Mouse (Mus musculus) gastrocnemius, postnatal 14 days (tissue): Measurements from ENCODE around the gene Zbtb40. TPM values are rescaled to one million over a fixed set of nuclear protein-coding genes. Genes with fewer than 3 reads are reported as not detected.

Source experiments
- DNase-seq: peaks from one replicate; pipeline ENCODE4 v3.0.0; 2021; ENCODE audit warnings: mixed read lengths
- intact Hi-C: fragments of 180-260 bp; cut with DNase I; formaldehyde crosslinking; loops from one replicate; pipeline ENCODE4 v1.15.1; 2025; ENCODE audit warnings: low total_unique reads
- long read RNA-seq, 2 experiments: library from polyadenylated mRNA; stranded (forward); transcript quantifications; one replicate each; pipeline ENCODE4 v2.0.0; 2021
- total RNA-seq, 2 experiments: library from RNA; stranded (reverse); gene quantifications; 2 replicates each; pipeline ENCODE4 v1.2.3; 2021

The Zbtb40 gene
- 1 to 10 TPM; 4.2 to 4.4 TPM for total RNA-seq
- long read RNA-seq, experiment 1, partial matches to known transcripts: 1 of 2 reads
- long read RNA-seq, experiment 1, other reads (novel, unspliced or antisense): 1 of 2 reads
- long read RNA-seq, experiment 2, partial matches to known transcripts: 0 of 2 reads
- long read RNA-seq, experiment 2, other reads (novel, unspliced or antisense): 2 of 2 reads

DNA sequence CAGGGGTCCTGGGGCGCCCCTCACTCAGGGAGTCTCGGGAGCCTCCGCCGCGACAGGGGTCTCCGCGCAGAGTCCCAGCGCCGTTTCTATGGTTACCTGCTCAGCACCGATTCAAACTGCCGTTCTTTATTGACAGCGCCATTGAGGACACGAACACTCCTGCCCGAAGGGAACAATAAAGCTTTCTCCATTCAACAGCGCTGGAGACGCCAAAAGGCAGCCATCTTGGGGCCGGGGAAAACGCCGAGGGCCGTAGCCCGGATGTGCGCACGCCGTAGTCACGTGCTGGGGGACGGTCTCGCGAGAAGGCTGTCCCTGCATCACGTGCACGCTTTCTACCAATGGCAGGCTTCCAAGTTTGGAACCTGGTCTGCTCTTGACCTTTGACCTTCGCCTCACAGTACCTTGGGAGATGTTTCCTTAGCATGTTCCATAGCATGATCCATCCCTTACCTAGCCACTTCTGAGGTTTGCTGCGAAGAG is at the start of gene Zbtb40:
Zbtb40 (minus strand) TSS at position 252 of the 483 bp plus-strand sequence.
- DNase-seq: peak; percentile 94
- intact Hi-C loops: no loop called here

DNA sequence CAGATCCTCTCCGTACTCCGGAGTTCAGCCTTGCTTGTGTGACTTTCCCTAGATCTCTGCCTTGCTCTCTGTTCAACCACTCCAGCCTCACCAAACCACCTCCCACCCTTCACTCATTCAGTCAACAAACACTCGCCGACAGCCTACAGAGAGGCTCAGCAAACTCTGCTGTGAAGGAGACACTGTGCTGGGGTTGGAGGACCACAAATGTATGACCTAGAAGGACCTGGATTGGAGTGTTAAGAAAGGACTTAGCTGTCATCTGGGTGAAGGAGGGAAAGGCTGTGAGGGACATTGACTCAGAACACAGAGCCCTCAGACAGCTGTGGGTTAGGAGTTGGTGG is 49.4 kb upstream of the Zbtb40 start:
- DNase-seq: no peak
- intact Hi-C loops: no loop called here

DNA sequence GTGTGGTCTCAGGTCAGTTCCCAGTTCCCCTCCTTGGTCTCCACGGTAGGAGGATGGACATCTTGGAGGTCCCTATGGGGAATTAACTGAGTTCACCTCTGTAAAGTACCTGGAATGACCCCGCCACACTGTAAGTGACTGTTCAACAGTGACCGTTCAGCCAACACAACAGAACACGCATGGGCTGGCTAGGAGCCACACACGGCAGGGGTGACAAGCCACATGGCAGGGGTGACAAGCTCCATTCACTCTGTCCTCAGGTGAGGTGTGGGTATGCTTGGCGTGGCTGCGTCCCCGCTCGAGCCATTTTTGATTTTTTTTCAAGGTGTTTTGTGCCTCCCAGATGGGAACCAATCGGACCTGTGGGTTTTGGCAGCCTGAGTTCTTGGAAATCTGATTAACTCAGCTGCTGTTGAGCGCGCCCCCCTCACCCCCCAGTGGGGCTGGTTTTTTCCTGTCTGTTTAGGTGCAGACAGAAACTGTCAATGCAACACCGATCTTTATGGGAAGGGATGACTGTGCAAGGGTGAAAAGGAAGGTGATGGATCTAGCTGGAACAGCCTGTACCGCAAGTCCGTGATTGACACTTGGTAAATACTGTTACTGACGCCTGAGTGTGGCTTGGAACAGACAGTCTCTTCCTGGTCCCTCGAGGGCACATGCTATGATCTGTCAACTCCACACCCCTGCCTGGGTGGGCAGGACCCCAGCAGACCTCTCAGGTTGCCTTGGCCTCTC is 48.8 kb upstream of the Zbtb40 start:
- intact Hi-C loops: no loop called here
- no peak for DNase-seq

DNA sequence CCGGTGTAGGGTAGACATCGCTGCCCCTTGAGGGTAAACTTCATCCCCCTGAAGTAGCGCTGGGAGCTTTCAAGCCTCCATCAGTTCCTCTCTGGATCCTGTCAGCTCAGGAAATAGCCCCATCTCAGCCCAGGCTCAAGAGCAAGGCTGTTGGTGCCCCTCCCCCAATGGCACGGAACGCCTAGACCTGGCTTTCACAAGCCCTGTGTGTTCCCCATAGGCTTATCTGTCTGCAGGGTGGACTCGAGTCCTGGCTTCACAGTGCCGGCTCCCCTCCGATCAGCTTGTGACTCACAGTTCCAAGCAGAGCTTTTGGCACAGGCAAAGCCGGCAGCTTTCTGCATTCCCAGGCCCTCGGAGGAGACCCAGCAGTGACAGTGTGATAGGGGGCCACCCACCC is 47.8 kb upstream of the Zbtb40 start:
- no peak for DNase-seq
- intact Hi-C loops: no loop called here

DNA sequence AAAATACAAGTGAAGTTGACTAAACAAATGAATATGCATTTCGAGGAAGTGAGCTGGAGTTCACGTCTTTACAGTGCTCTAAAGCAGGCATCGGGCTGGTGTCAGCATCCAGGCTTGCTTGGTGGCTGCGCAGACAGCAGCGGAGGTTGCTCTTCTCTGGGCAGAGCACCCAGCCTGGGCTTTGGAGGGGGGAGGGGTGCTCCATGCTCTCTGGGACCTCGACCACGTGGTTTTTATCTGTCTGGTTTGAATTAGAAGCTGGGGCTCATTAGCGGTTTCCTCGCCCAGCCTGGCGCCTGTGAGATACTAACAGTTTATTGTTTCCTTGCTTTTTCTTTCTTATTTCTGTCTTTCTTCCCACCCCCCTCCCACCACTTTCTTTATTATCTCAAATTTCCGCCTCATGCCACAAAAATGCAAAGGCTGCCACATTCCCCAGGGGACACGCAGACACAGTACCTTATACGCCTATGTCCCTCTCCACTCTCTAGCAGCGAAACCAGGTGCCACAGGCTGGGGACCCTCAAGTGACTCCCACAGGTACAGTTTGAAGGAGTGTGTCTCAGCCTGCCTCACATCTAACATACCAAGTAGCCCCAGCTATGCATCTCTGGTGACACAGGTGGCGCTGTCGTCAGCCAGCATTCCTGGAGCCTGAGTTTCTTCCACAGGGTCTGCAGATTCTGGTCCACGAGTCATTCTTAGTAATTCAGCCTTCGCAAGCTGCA is 36.6 kb upstream of the Zbtb40 start:
- DNase-seq: no peak
- intact Hi-C loops: no loop called here

DNA sequence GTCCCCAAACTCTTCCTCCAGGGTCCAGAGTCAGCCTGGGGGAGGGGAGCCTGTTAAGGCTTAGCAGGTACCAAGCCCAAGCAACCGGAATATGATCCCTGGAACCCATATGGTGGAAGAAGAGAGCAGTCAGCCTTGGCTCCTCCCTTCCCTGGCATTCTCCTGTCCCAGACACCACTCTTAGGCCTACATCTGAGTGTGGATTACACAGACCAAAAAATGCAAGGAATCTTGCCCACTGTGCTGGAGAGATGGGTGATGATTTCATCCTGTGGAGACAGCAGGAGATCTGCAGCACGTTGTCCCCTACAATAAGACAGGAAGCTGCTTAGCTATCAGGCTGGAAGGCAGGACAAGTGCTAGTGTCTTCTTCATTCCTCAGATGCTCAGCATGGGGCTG is 34.3 kb upstream of the Zbtb40 start:
- intact Hi-C loops: no loop called here
- DNase-seq: no peak

DNA sequence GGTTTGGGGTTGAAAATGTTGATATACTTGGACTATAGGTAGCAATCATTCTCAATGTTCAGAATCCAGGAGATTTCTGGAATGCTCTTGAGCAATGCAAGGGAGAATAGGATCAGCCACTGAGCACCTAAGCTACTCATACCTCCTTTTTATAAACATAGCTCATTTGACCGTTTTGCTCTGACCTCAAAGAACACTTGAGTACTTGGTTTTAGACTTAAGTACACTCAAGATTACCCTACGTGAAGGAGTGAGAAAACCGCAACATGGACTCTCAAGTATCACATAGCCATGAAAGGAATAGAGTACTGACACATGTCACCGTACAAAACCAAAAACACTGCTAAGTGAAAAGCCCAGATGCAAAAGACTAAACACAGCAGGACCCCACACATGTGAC is 32.8 kb upstream of the Zbtb40 start:
- no peak for DNase-seq
- intact Hi-C loops: no loop called here

DNA sequence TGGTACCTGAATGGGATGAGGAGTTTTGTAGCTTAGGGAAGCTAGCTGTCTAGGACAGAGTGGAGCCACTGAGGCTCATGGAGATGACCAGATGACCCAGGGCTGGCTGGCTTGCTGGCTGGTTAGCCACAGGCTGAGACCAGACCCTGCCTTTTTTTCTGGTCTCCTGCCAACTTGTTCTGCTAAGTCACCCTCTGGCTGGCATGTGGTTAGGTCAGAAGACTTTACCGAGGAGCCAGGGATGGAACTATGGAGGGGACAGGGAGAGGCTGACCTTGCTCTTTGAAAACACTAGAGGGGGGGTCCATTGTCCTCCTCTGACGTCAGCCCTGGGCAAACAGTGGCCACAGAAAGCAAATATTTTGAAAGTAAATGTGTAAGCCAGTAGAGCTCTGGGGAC is 28.6 kb upstream of the Zbtb40 start:
- intact Hi-C loops: loop anchor here (2.0 to 10.0 kb wide), 2 partner anchors 232 to 422 kb away; no protein-coding TSS in a partner anchor
- no peak for DNase-seq

DNA sequence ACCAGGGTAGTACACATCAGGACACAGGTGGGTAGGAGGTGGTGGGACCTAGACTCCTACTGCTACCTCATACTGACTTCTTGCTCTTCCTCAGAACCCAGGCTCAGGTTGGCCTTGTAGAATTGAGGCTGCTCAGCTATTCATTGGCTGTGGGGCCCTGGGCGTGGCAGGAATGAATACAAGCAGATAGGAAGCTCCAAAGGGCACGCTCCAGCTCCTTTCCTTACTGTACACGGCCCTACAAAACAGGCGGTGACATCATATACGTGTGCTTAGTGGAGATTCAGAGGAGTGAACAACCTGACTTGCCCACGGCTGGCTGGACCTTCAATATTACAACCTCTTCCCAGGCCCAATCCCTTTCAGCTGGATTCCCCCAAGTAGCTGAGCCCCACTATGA is 22.6 kb upstream of the Zbtb40 start:
- intact Hi-C loops: loop anchor here (5.0 to 10.0 kb wide), 3 partner anchors 144 to 416 kb away; no protein-coding TSS in a partner anchor
- DNase-seq: no peak

DNA sequence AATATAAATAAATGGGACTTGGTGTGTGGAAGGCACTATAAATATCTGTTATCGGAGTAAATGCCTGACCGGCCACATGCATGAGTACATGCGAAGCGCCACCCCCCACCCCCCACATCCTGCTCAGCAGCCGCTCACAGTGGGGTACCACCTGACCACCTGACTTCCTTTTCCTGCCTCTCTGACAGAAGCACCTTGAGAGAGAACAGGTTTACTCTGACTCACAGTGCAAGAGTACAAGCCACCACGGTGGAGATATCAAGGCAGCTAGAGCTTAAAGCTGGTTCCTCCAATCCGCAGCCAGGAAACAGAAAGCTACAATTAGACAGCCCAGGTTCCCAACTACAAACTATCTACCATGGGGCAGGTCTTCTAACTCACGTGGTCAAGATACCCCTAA is 19.9 kb upstream of the Zbtb40 start:
- no peak for DNase-seq
- intact Hi-C loops: no loop called here

DNA sequence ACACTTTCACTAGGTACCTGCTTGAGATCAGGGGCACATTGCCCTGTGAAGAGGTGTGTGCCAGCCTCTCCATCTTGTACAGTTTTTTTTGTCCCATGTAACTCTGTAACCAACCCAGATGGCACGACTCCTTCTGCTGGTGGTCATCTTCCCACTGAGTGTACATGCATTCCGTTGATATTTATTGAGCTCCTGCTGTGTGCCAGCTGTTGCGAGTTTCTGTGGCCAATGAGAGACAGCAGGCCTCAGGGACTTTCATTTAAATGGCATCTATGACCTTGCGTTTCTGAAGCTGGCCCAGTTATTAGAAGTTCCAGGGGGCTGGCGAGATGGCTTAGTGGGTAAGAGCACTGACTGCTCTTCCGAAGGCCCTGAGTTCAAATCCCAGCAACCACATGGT is 17.2 kb upstream of the Zbtb40 start:
- no peak for DNase-seq
- intact Hi-C loops: no loop called here

DNA sequence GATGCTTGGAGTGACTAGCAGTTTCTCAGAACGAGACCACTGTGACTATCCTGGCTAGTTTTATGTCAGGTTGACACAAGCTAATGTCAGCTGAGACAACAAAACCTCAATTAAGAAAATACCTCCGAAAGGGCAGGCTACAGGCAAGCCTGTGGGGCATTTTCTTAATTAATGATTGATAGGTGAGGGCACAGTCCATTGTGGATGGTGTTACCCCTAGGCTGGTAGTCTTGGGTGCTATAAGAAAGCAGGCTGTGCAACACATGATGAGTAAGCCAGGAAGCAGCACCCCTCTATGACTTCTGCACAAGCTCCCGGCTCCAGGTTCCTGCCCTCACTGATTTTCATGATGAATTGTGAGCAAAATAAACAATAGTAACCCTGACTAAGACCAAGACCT is 6.3 kb upstream of the Zbtb40 start:
- DNase-seq: no peak
- intact Hi-C loops: no loop called here

DNA sequence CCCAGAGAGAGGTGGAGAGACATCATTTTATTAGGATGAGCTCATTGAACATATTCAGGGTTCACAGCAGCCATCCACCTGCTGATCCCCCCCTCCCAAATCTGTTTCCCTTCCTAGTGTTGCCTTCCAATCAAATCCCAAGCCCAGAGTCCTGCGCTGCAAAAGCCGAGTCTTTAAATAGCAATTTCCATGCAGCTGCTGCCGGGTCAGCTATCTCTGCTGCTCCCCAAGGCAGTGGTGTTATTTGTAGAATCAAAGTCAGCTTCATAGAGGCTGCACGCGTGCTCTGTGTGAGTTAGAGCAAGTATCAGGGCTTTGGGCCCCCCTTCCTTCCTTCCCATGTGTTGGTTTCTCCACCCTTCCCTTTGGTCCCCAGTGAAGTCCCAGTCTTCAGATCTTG is 5.2 kb upstream of the Zbtb40 start:
- DNase-seq: no peak
- intact Hi-C loops: no loop called here

DNA sequence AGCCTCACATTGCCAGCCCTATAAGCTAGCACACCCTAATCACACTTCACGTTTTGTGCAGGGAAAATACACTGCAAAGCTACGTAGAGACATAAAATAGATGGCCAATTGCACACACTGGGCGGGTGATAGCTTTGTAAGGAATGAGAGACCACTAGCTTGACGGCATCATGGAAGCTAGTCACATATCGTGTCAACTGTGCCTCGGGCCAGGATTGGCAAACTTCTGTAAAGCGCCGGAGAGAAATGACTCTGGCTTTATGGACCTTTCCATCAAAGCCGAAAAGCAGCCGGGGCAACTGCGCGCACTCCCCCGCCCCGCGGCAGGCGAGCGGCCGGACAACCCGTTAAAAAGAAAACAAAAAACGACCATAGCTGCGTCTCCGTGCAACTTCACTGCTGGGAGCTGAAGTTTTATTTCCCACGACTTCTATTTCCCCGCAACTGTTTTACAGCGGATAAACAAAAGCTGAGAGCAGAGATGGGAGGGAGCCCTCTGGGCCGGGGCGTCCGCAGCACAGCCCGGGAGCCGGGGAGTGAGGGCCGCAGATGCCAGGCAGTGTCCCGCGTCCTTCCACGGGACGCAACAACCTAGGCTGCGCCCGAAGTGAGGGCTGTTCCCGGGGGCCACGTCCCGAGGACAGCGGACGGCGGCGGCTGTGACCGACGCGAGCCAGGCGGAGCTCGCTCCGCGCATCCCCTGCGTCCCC is 606 bp downstream of the Zbtb40 start:
- peak; percentile 45 for DNase-seq
- intact Hi-C loops: no loop called here

DNA sequence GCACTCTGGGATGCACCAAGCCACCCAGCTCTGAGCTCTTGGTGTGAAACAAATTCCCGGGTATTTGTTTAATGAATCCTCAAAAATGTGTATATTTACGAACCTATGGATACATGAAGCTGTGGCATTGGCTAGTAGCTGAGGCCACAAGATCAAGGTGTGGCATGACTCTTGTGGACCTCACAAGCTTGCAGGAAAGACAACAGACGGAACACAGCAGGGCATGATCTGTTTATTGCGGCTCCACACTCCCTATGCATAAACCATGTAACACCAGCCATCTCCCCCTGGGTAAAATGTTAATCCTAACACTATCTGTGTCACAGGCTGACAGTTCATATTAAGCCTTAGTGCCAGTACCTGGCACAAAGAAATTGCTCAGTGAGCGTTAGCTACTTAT is 2.5 kb downstream of the Zbtb40 start:
- DNase-seq: no peak
- intact Hi-C loops: no loop called here

DNA sequence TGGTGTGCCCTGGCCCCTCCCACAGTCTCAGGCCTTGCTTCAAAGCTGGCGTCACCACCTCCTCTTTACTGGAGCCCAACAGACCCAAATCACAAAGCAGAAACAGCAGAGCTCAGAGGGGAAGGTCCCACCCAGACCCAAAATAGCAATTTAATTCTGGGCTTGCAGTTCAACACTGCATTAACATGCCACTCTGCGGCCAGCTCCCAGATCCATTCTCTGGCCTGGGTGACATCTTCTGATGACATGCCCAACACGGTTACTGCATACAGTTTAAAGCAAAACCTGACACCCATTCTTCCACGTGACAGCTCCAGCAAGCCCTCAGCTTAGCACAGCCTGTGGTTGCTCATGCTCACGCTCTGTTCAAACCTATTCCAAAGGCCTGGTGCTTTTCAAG is 4.1 kb downstream of the Zbtb40 start:
- intact Hi-C loops: no loop called here
- DNase-seq: no peak

DNA sequence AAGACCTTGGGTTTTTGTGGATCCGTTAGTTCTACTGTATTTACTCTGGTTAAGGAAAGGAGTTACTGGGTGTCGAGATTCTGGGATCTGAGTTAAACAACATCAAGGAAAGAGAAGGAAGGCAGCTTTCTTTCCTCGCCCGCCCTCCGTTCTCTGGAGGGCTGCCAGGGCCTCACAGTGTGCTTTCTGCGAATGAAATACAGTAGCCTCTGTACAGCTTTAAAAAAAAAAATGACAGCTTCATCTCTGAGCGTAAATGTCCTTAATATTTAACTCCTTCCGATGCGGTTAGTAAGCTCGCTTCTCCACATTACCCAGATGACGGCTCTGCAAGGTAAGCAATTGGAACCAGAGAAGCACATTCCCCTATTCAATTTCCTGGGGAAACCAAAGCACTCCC is 4.8 kb downstream of the Zbtb40 start:
- intact Hi-C loops: no loop called here
- no peak for DNase-seq

DNA sequence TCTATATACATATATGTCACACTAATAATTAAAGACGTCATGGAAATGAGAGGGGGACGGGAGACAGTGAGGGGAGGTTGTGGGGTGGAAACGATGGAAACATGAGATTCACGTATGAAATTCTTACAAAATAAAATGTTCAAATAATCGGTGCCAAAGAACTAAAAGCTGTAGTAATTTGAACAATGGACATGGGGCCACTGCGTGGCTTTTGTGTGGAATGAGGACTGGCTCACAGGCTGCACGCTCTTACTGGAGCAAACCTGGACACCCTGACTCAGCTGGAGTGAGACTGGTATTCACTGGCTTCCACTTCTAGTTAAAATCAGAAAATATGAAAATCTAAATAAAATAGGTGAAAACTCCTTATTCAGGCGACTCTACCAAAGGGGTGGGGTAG is 6.6 kb downstream of the Zbtb40 start:
- no peak for DNase-seq
- intact Hi-C loops: no loop called here

DNA sequence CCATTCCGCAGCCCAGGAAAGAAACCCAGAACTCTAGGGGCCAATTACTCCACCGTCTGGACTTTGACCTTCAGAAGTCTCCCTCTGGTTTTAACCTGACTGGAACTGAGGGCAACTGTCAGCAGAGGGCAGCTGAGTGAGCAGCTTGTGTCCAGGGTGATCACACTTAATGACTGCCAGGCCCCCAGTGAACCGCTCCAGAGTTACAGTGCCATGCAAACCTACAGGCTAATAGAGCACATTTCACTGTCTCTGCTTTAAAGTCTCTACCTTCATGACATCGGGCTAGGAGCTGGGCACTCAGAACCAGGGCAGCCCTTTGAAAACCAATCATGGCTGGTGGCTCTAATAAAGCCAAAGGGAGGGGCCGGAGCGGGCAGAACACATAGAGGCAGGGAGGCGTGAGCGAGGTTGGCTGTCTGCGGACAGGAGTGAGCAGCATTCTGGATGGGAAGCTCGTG is 7.4 kb downstream of the Zbtb40 start:
- intact Hi-C loops: no loop called here
- no peak for DNase-seq

DNA sequence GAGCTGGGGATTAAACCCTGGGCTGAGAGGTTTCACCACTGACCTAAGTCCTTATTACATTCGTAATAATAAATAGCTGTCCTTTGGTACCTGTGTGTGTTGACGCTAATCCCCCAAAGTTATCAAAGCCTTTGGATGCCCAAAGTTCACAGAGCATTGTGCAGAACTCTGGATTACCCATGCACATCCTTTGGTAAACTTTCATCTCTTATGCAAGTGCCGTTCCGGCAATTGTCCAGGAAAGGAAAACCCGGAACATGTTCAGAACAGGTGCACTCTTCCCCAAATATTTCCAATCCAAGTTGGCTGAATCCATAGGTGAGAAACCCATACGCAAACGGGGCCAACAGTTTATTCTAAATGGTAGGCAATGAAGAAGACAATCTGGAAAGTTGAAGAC is 9.2 kb downstream of the Zbtb40 start:
- DNase-seq: no peak
- intact Hi-C loops: no loop called here
